Mouse (Mus musculus) embryonic facial prominence, embryonic 13.5 days (tissue): ENCODE measurements at regions not wholly inside any gene's neighbourhood (a gene's known extent, or its start where the extent isn't known, plus 50 kb on each side); places are given as distances from the start of the nearest gene placed in this dataset.
A peak's percentile ranks its signal among the peaks of the same experiment; 100 is the strongest.

Experiments
- ATAC-seq: fragments of 200-750 bp; cut with Nextera tagmentation; 2 replicates; pipeline ENCODE4 v1.8.0; 2017; ENCODE audit warnings: low read depth; ENCODE audit not compliant: insufficient number of reproducible peaks, insufficient read depth, low FRiP score, low TSS enrichment
- H3K27ac ChIP-seq: fragments of 300-500 bp; sonication (generic); 2 replicates; pipeline ENCODE4 v1.5.1; 2015; ENCODE audit warnings: moderate library complexity, mild to moderate bottlenecking, inconsistent platforms
- H3K27me3 ChIP-seq: fragments of 300-500 bp; sonication (generic); 2 replicates; pipeline ENCODE4 v1.6.1; 2015; ENCODE audit warnings: mild to moderate bottlenecking, inconsistent platforms
- H3K36me3 ChIP-seq: fragments of 300-500 bp; sonication (generic); 2 replicates; pipeline ENCODE4 v1.6.1; 2015; ENCODE audit warnings: mild to moderate bottlenecking, inconsistent platforms
- H3K4me1 ChIP-seq: fragments of 300-500 bp; sonication (generic); 2 replicates; pipeline ENCODE4 v1.6.1; 2015; ENCODE audit warnings: inconsistent platforms
- H3K4me2 ChIP-seq: fragments of 300-500 bp; sonication (generic); 2 replicates; pipeline ENCODE4 v1.6.1; 2015; ENCODE audit warnings: moderate library complexity, mild to moderate bottlenecking, inconsistent platforms
- H3K4me3 ChIP-seq: fragments of 300-500 bp; sonication (generic); 2 replicates; pipeline ENCODE4 v1.5.1; 2015; ENCODE audit warnings: mild to moderate bottlenecking, inconsistent platforms
- H3K9ac ChIP-seq: fragments of 300-500 bp; sonication (generic); 2 replicates; pipeline ENCODE4 v1.6.1; 2015; ENCODE audit warnings: mild to moderate bottlenecking, inconsistent platforms
- H3K9me3 ChIP-seq: fragments of 300-500 bp; sonication (generic); 2 replicates; pipeline ENCODE4 v1.6.1; 2016; ENCODE audit warnings: inconsistent platforms
- WGBS: fragments of 180-500 bp; shearing (Covaris S2); methylation state at CpG from one replicate; pipeline ENCODE4 v1.1.7; 2015; ENCODE audit warnings: mixed read lengths; 5-methylcytosine and 5-hydroxymethylcytosine counted together

- no peak overlapping the region for H3K4me2 ChIP-seq
Measured at GRCm38 (mm10) chr1:19458646-19459441, 250.1 kb downstream of the Tfap2b start.

GRCm38 (mm10) chr1:19459876-19460275 is 251.2 kb downstream of the Tfap2b start:
- Histone ChIP-seq H3K4me2 (0 out of 2 replicates have a peak overlapping the region, but pooled peaks have one; percentile 20), H3K4me3 (no peak overlapping the region), H3K9ac (no peak overlapping the region), H3K4me1 (no peaks in the 10 kb centered on the region), H3K27me3 (no peaks in the 10 kb centered on the region), H3K27ac (no peak overlapping the region), H3K9me3 (no peaks in the 10 kb centered on the region), H3K36me3 (no peaks in the 10 kb centered on the region)
- 52% methylated on average over 11 of the region's 11 CpGs for WGBS
- ATAC-seq: no peak

More at GRCm38 (mm10) chr1:19458646-19459441, 250.1 kb downstream of the Tfap2b start:
- no peaks in the 10 kb centered on the region for H3K36me3 ChIP-seq
- no peak overlapping the region for H3K27ac ChIP-seq
- H3K9ac ChIP-seq: no peak overlapping the region
- no peaks in the 10 kb centered on the region for H3K9me3 ChIP-seq
- WGBS: 54% methylated on average over 14 of the region's 14 CpGs
- no peaks in the 10 kb centered on the region for H3K27me3 ChIP-seq
- no peak overlapping the region for H3K4me3 ChIP-seq
- no peak for ATAC-seq
- no peaks in the 10 kb centered on the region for H3K4me1 ChIP-seq

- Histone ChIP-seq H3K4me1 (no peaks in the 10 kb centered on the region), H3K27me3 (no peaks in the 10 kb centered on the region), H3K9me3 (no peaks in the 10 kb centered on the region), H3K27ac (no peak overlapping the region), H3K36me3 (no peaks in the 10 kb centered on the region), H3K4me3 (no peak overlapping the region), H3K4me2 (no peak overlapping the region), H3K9ac (no peak overlapping the region)
- WGBS: 41% methylated on average over 1 of the region's 1 CpGs
- ATAC-seq: no peak
Measured at GRCm38 (mm10) chr1:19473561-19473960, 264.8 kb downstream of the Tfap2b start.
